Mouse (Mus musculus) bone marrow macrophage, adult 2 months (primary cell): ENCODE data around the gene Esm1. TPM values are rescaled to one million over a fixed set of nuclear protein-coding genes. Genes with fewer than 3 reads are reported as not detected.
A peak's percentile ranks its signal among the peaks of the same experiment; 100 is the strongest.
"Not testable (repeated sequence)": the region's sequence is repeated elsewhere in the genome, so short reads cannot be mapped to it uniquely, and the experiment has no call there.

Experiments
- H3K27ac ChIP-seq: 2 replicates; pipeline ENCODE4 v1.5.1; 2012; ENCODE audit warnings: low read depth, low read length; ENCODE audit not compliant: insufficient read depth
- H3K4me1 ChIP-seq: 2 replicates; pipeline ENCODE4 v1.6.1; 2012; ENCODE audit warnings: low read length; ENCODE audit not compliant: control insufficient read depth, insufficient read depth
- H3K4me3 ChIP-seq: 2 replicates; pipeline ENCODE4 v1.5.1; 2012; ENCODE audit warnings: mild to moderate bottlenecking, low read length, moderate library complexity; ENCODE audit not compliant: insufficient read depth
- CTCF ChIP-seq: IDR thresholded peaks from 2 replicates; pipeline ENCODE4 v1.5.1; 2012; ENCODE audit warnings: low read depth, mild to moderate bottlenecking, low read length, moderate library complexity
- POLR2A ChIP-seq: IDR thresholded peaks from 2 replicates; pipeline ENCODE4 v1.6.1; 2012; ENCODE audit warnings: mild to moderate bottlenecking, low read depth, low read length, borderline replicate concordance
- polyA plus RNA-seq: library from polyadenylated mRNA; stranded (reverse); fragments of >200 nt; gene quantifications from 2 replicates; pipeline ENCODE4 v1.2.4, GENCODE M21; 2012; ENCODE audit not compliant: missing spikeins, insufficient read depth, insufficient read length

The Esm1 gene
- polyA plus RNA-seq, 1 experiment = not detected

DNA sequence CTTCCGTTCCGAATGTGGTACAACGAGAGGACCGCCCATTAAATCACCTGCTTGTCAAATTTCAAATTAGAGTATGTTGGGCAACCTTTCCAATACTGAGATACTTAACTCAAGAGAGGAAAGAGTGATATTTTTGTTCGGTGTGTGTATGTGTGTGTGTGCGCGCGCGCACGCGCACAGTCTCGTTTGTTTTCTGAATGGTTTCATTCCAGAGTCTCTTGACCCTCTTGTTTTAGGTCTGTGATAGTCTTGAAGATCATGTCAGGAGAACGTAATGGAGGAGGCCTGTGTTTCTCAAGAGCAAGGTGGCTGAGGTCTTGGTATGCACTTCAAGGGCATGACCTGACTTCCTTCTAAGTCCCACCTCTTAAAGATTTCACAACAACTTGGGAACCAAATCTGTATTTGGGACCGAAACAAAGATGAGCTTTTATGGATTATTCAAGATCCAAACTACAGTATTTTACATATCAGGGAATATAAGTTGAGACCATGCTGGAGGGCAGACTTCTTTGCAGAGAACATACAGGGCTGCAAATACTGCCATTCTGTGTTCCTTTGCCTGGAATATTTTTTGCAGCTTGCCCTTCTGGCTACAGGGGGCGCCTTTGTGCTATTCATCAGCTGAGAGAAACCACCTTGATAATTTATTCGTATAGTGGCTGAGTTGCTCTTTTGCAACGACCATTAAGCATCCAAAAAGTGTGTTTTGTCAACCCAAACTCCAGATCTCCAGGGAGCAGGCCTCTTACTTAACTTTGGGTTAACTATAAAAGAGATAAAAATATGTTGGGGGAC is 18.4 kb downstream of the Esm1 start:
- TF ChIP-seq CTCF (no peak), POLR2A (no peak)

GRCm38 (mm10) chr13:113242129-113242528 is 32.7 kb downstream of the Esm1 start:
- Histone ChIP-seq H3K27ac (peak overlapping the region; percentile 86), H3K4me1 (peaks cover 14% of the 10 kb centered on the region), H3K4me3 (no peak overlapping the region)
- TF ChIP-seq POLR2A = no peak
- TF ChIP-seq CTCF = no peak

More for the DNA sequence above, 18.4 kb downstream of the Esm1 start:
- Histone ChIP-seq H3K27ac (no peak overlapping the region), H3K4me3 (no peak overlapping the region), H3K4me1 (peaks cover 3% of the 10 kb centered on the region)

- peaks cover 14% of the 10 kb centered on the region for H3K4me1 ChIP-seq
- no peak overlapping the region for H3K4me3 ChIP-seq
- H3K27ac ChIP-seq = no peak overlapping the region
- TF ChIP-seq CTCF (no peak), POLR2A (no peak)
These were observed 35.6 kb downstream of the Esm1 start for GRCm38 (mm10) chr13:113245025-113245424.

- not testable (repeated sequence) for H3K4me3 ChIP-seq, H3K4me1 ChIP-seq, H3K27ac ChIP-seq
These were observed 43.1 kb downstream of the Esm1 start for GRCm38 (mm10) chr13:113252580-113252979.

DNA sequence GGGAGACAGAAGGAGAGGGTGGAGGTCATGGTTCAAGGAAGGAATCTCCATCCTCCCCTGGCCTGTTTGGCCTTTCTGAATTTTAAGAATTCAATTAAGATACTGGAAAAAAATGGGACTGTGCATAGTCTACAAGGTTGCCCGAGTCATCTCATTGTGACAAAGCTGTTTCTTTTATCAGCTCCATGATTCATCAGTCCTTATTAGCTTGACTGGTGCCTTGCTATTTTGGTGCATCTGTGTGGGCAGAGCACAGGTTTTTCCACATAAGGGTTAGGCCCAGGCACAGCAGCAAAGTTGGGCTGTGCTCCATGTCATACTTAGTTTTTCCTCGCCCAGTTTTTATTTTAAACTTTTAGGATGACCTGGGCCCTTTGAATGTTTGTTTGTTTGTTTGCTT is 47.3 kb downstream of the Esm1 start:
- no peak for TF ChIP-seq CTCF
- TF ChIP-seq POLR2A = no peak

GRCm38 (mm10) chr13:113257190-113257589 is 47.7 kb downstream of the Esm1 start:
- Histone ChIP-seq H3K4me3 (no peak overlapping the region), H3K27ac (no peak overlapping the region), H3K4me1 (no peaks in the 10 kb centered on the region)
- TF ChIP-seq POLR2A (no peak), CTCF (0 out of 2 replicates have a peak, but pooled peaks have one; percentile 17)

More for the DNA sequence above, 47.3 kb downstream of the Esm1 start:
- Histone ChIP-seq H3K4me1 (no peaks in the 10 kb centered on the region), H3K27ac (no peak overlapping the region), H3K4me3 (no peak overlapping the region)

- H3K27ac ChIP-seq = no peak overlapping the region
- H3K4me3 ChIP-seq = no peak overlapping the region
- no peaks in the 10 kb centered on the region for H3K4me1 ChIP-seq
- no peak for TF ChIP-seq POLR2A
- no peak for TF ChIP-seq CTCF
These were observed 49.8 kb downstream of the Esm1 start for GRCm38 (mm10) chr13:113259237-113259636.

GRCm38 (mm10) chr13:113262822-113263221 is 53.4 kb downstream of the Esm1 start:
- Histone ChIP-seq H3K27ac (no peak overlapping the region), H3K4me3 (no peak overlapping the region), H3K4me1 (peaks cover 5% of the 10 kb centered on the region)
- TF ChIP-seq POLR2A (no peak), CTCF (no peak)

DNA sequence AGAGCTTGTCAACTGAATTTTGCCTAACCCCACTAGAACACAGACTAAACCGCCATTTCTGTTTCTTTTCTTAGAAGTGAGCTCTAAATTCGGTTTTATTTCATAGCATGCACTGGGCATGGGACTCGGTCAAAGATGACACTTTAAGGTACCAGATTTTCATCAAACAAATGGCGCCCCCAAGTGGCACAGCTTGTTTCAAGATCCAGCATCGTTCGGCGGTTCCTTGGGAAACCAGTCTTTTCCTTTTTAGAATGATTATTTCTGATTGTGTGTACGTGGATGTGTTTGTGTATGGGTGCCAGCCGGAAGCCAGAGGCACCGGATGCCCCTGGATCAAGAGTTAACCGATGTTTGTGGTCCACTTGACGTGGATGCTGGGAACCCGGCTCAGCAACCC is 55.8 kb downstream of the Esm1 start:
- TF ChIP-seq CTCF (peak; percentile 52), POLR2A (no peak)
- H3K27ac ChIP-seq = no peak overlapping the region
- no peak overlapping the region for H3K4me3 ChIP-seq
- H3K4me1 ChIP-seq = peaks cover 5% of the 10 kb centered on the region

- TF ChIP-seq CTCF (peak; percentile 57), POLR2A (no peak)
- Histone ChIP-seq H3K4me1 (peaks cover 5% of the 10 kb centered on the region), H3K27ac (no peak overlapping the region), H3K4me3 (no peak overlapping the region)
These were observed 57.1 kb downstream of the Esm1 start for GRCm38 (mm10) chr13:113266495-113266951.
